Mouse (Mus musculus): ENCODE data around the gene Aifm2. TPM values are rescaled to one million over a fixed set of nuclear protein-coding genes. Genes with fewer than 3 reads are reported as not detected.
A peak's percentile ranks its signal among the peaks of the same experiment; 100 is the strongest.

The Aifm2 gene
- polyA plus RNA-seq, 1 experiment from 2014 or later = 8.2 TPM

- Histone ChIP-seq H3K36me3 (replicated peaks; ENCODE audit: control insufficient read depth, insufficient read depth, low read depth, low read length) (peaks cover 24% of the 10 kb centered on the region), H3K27ac (replicated peaks; ENCODE audit: low read depth, low read length) (no peak overlapping the region), H3K4me1 (ENCODE audit: control insufficient read depth, insufficient read depth, low read length) (no peaks in the 10 kb centered on the region), H3K9ac (replicated peaks; ENCODE audit: low read length) (no peak overlapping the region), H3K27me3 (ENCODE audit: control insufficient read depth, insufficient read depth, low read length) (no peaks in the 10 kb centered on the region), H3K4me2 (ENCODE audit: low read depth, low read length) (no peak overlapping the region), H3K9me3 (replicated peaks; ENCODE audit: control insufficient read depth, low read length) (no peaks in the 10 kb centered on the region), H3K4me3 (ENCODE audit: low read depth, low read length) (no peak overlapping the region)
- ATAC-seq (replicated peaks; ENCODE audit: insufficient number of reproducible peaks, low FRiP score, low TSS enrichment, low read depth) (no peak), DNase-seq (ENCODE audit: low spot score) (no peak)
- WGBS = 97% methylated on average over 23 of the region's 23 CpGs
These were observed 38.0 kb downstream of the Aifm2 start for GRCm38 (mm10) chr10:61753071-61753470.

- no peak overlapping the region for H3K9ac ChIP-seq (replicated peaks; ENCODE audit: low read length)
- 92% methylated on average over 14 of the region's 14 CpGs for WGBS
- H3K27ac ChIP-seq (replicated peaks; ENCODE audit: low read depth, low read length) = no peak overlapping the region
- H3K9me3 ChIP-seq (replicated peaks; ENCODE audit: control insufficient read depth, low read length) = no peaks in the 10 kb centered on the region
- H3K4me1 ChIP-seq (ENCODE audit: control insufficient read depth, insufficient read depth, low read length) = no peaks in the 10 kb centered on the region
- ATAC-seq (replicated peaks; ENCODE audit: insufficient number of reproducible peaks, low FRiP score, low TSS enrichment, low read depth) (no peak), DNase-seq (ENCODE audit: low spot score) (no peak)
- no peak overlapping the region for H3K4me3 ChIP-seq (ENCODE audit: low read depth, low read length)
- no peaks in the 10 kb centered on the region for H3K27me3 ChIP-seq (ENCODE audit: control insufficient read depth, insufficient read depth, low read length)
- no peak overlapping the region for H3K4me2 ChIP-seq (ENCODE audit: low read depth, low read length)
- H3K36me3 ChIP-seq (replicated peaks; ENCODE audit: control insufficient read depth, insufficient read depth, low read depth, low read length) = peaks cover 13% of the 10 kb centered on the region
These were observed 42.0 kb downstream of the Aifm2 start for GRCm38 (mm10) chr10:61757022-61757421.

- Histone ChIP-seq H3K27me3 (ENCODE audit: control insufficient read depth, insufficient read depth, low read length) (no peaks in the 10 kb centered on the region), H3K9ac (replicated peaks; ENCODE audit: low read length) (no peak overlapping the region), H3K4me1 (ENCODE audit: control insufficient read depth, insufficient read depth, low read length) (no peaks in the 10 kb centered on the region), H3K4me3 (ENCODE audit: low read depth, low read length) (no peak overlapping the region), H3K36me3 (replicated peaks; ENCODE audit: control insufficient read depth, insufficient read depth, low read depth, low read length) (peaks cover 13% of the 10 kb centered on the region), H3K4me2 (ENCODE audit: low read depth, low read length) (no peak overlapping the region), H3K9me3 (replicated peaks; ENCODE audit: control insufficient read depth, low read length) (no peaks in the 10 kb centered on the region), H3K27ac (replicated peaks; ENCODE audit: low read depth, low read length) (peak overlapping the region; percentile 54; the same call in 1 of the 2 replicates)
- DNase-seq (ENCODE audit: low spot score) (no peak), ATAC-seq (replicated peaks; ENCODE audit: insufficient number of reproducible peaks, low FRiP score, low TSS enrichment, low read depth) (no peak)
- 95% methylated on average over 2 of the region's 2 CpGs for WGBS
These were observed 43.8 kb downstream of the Aifm2 start for GRCm38 (mm10) chr10:61758904-61759303.

- peaks cover 9% of the 10 kb centered on the region for H3K36me3 ChIP-seq (replicated peaks; ENCODE audit: control insufficient read depth, insufficient read depth, low read depth, low read length)
- H3K4me2 ChIP-seq (ENCODE audit: low read depth, low read length) = no peak overlapping the region
- peak; percentile 66 for DNase-seq (ENCODE audit: low spot score)
- no peaks in the 10 kb centered on the region for H3K9me3 ChIP-seq (replicated peaks; ENCODE audit: control insufficient read depth, low read length)
- WGBS = 43% methylated on average over 6 of the region's 6 CpGs
- no peak overlapping the region for H3K9ac ChIP-seq (replicated peaks; ENCODE audit: low read length)
- no peak overlapping the region for H3K4me3 ChIP-seq (ENCODE audit: low read depth, low read length)
- no peaks in the 10 kb centered on the region for H3K27me3 ChIP-seq (ENCODE audit: control insufficient read depth, insufficient read depth, low read length)
- no peak overlapping the region for H3K27ac ChIP-seq (replicated peaks; ENCODE audit: low read depth, low read length)
- ATAC-seq (replicated peaks; ENCODE audit: insufficient number of reproducible peaks, low FRiP score, low TSS enrichment, low read depth) = no peak
- no peaks in the 10 kb centered on the region for H3K4me1 ChIP-seq (ENCODE audit: control insufficient read depth, insufficient read depth, low read length)
These were observed 44.8 kb downstream of the Aifm2 start for GRCm38 (mm10) chr10:61759869-61760268.

GRCm38 (mm10) chr10:61764689-61765088 is 49.6 kb downstream of the Aifm2 start:
- H3K4me1 ChIP-seq (ENCODE audit: control insufficient read depth, insufficient read depth, low read length) = no peaks in the 10 kb centered on the region
- H3K36me3 ChIP-seq (replicated peaks; ENCODE audit: control insufficient read depth, insufficient read depth, low read depth, low read length) = no peaks in the 10 kb centered on the region; the same call in 1 of the 2 replicates
- H3K9ac ChIP-seq (replicated peaks; ENCODE audit: low read length) = no peak overlapping the region
- 84% methylated on average over 8 of the region's 8 CpGs for WGBS
- no peaks in the 10 kb centered on the region for H3K27me3 ChIP-seq (ENCODE audit: control insufficient read depth, insufficient read depth, low read length)
- H3K4me3 ChIP-seq (ENCODE audit: low read depth, low read length) = no peak overlapping the region
- DNase-seq (ENCODE audit: low spot score) = no peak
- no peak for ATAC-seq (replicated peaks; ENCODE audit: insufficient number of reproducible peaks, low FRiP score, low TSS enrichment, low read depth)
- no peak overlapping the region for H3K27ac ChIP-seq (replicated peaks; ENCODE audit: low read depth, low read length)
- H3K4me2 ChIP-seq (ENCODE audit: low read depth, low read length) = no peak overlapping the region
- H3K9me3 ChIP-seq (replicated peaks; ENCODE audit: control insufficient read depth, low read length) = no peaks in the 10 kb centered on the region

- no peak overlapping the region for H3K9ac ChIP-seq (replicated peaks; ENCODE audit: low read length)
- H3K27me3 ChIP-seq (ENCODE audit: control insufficient read depth, insufficient read depth, low read length) = no peaks in the 10 kb centered on the region
- no peaks in the 10 kb centered on the region; the same call in 1 of the 2 replicates for H3K36me3 ChIP-seq (replicated peaks; ENCODE audit: control insufficient read depth, insufficient read depth, low read depth, low read length)
- H3K27ac ChIP-seq (replicated peaks; ENCODE audit: low read depth, low read length) = no peak overlapping the region
- no peak overlapping the region for H3K4me3 ChIP-seq (ENCODE audit: low read depth, low read length)
- WGBS = 38% methylated on average over 5 of the region's 5 CpGs
- no peak overlapping the region for H3K4me2 ChIP-seq (ENCODE audit: low read depth, low read length)
- H3K9me3 ChIP-seq (replicated peaks; ENCODE audit: control insufficient read depth, low read length) = no peaks in the 10 kb centered on the region
- DNase-seq (ENCODE audit: low spot score) (peak; percentile 70), ATAC-seq (replicated peaks; ENCODE audit: insufficient number of reproducible peaks, low FRiP score, low TSS enrichment, low read depth) (no peak)
- no peaks in the 10 kb centered on the region for H3K4me1 ChIP-seq (ENCODE audit: control insufficient read depth, insufficient read depth, low read length)
These were observed 50.5 kb downstream of the Aifm2 start for GRCm38 (mm10) chr10:61765558-61765957.

GRCm38 (mm10) chr10:61766806-61767205 is 51.7 kb downstream of the Aifm2 start:
- Histone ChIP-seq H3K4me1 (ENCODE audit: control insufficient read depth, insufficient read depth, low read length) (no peaks in the 10 kb centered on the region), H3K27me3 (ENCODE audit: control insufficient read depth, insufficient read depth, low read length) (no peaks in the 10 kb centered on the region), H3K9ac (replicated peaks; ENCODE audit: low read length) (no peak overlapping the region), H3K9me3 (replicated peaks; ENCODE audit: control insufficient read depth, low read length) (no peaks in the 10 kb centered on the region), H3K27ac (replicated peaks; ENCODE audit: low read depth, low read length) (no peak overlapping the region), H3K4me3 (ENCODE audit: low read depth, low read length) (no peak overlapping the region), H3K4me2 (ENCODE audit: low read depth, low read length) (no peak overlapping the region), H3K36me3 (replicated peaks; ENCODE audit: control insufficient read depth, insufficient read depth, low read depth, low read length) (no peaks in the 10 kb centered on the region; the same call in 1 of the 2 replicates)
- no peak for ATAC-seq (replicated peaks; ENCODE audit: insufficient number of reproducible peaks, low FRiP score, low TSS enrichment, low read depth)
- WGBS = 40% methylated on average over 6 of the region's 6 CpGs
- DNase-seq (ENCODE audit: low spot score) = no peak

GRCm38 (mm10) chr10:61781461-61782128 is 66.5 kb downstream of the Aifm2 start:
- Histone ChIP-seq H3K9me3 (replicated peaks; ENCODE audit: control insufficient read depth, low read length) (no peaks in the 10 kb centered on the region), H3K4me3 (ENCODE audit: low read depth, low read length) (peak overlapping the region; percentile 92; the same call in 1 of the 2 replicates), H3K4me1 (ENCODE audit: control insufficient read depth, insufficient read depth, low read length) (no peaks in the 10 kb centered on the region; the same call in 1 of the 2 replicates), H3K4me2 (ENCODE audit: low read depth, low read length) (peak overlapping the region; percentile 48), H3K27me3 (ENCODE audit: control insufficient read depth, insufficient read depth, low read length) (no peaks in the 10 kb centered on the region), H3K36me3 (replicated peaks; ENCODE audit: control insufficient read depth, insufficient read depth, low read depth, low read length) (no peaks in the 10 kb centered on the region), H3K27ac (replicated peaks; ENCODE audit: low read depth, low read length) (peak overlapping the region; percentile 98; the same call in 1 of the 2 replicates), H3K9ac (replicated peaks; ENCODE audit: low read length) (peak overlapping the region; percentile 99)
- DNase-seq (ENCODE audit: low spot score) (peak; percentile 44), ATAC-seq (replicated peaks; ENCODE audit: insufficient number of reproducible peaks, low FRiP score, low TSS enrichment, low read depth) (no peak)
- WGBS = 16% methylated on average over 8 of the region's 9 CpGs

Measured in embryonic facial prominence, embryonic 11.5 days (tissue).